In the genomic region with DNA sequence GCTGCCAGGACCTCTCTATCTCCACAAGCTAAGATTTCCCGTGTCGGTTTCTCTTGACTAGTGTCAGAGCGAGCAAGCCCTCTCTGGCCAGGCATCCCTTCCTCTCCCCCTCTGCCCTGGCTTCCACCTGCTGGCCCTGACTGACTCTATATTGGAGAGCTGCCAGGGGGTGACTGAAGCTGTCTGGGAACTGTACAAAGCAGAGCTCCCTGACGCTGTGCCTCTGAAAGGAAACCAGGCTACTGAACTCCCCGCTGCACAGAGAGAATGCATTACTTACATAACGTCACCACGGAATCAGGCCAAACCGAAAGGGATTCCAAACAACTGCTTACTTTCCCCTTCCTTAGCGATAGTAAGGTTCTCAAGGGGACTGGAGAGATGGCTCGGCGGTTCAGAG, we compare ENCODE assay signal across 9 mouse cellular contexts.
DNase-seq lines count a peak whose midpoint lies in the region; ATAC-seq and TF ChIP-seq lines count a peak whose summit lies in the region.
"Had no signal": no experiment of that assay in that cellular context is flagged by ENCODE, and none has a peak within 500 bp of the region (broad histone marks: within the 10 kb centered on the region; RNA-seq: fewer than 3 reads in every experiment).

No protein-coding gene starts in this region.

- H3K9ac ChIP-seq in heart, embryonic 11.5 days (ENCODE audit: low read depth, low read length), result no peak overlapping the region
- H3K9ac ChIP-seq in liver, postnatal 0 days (replicated peaks), result no peak overlapping the region

- no peaks in the 10 kb centered on the region for H3K4me1 ChIP-seq in cortical plate, adult 2 months (ENCODE audit: control insufficient read depth, insufficient read depth, low read length)
- H3K4me1 ChIP-seq in heart, embryonic 11.5 days (ENCODE audit: control insufficient read depth, insufficient read depth, low read length), result peaks cover 17% of the 10 kb centered on the region
- H3K4me1 ChIP-seq in liver, postnatal 0 days (ENCODE audit: insufficient read depth), result no peaks in the 10 kb centered on the region

- WGBS in heart, embryonic 11.5 days (ENCODE audit: insufficient replicate concordance), result 54% methylated on average over 11 of the region's 11 CpGs
- 66% methylated on average over 11 of the region's 11 CpGs for WGBS in liver, postnatal 0 days (ENCODE audit: insufficient replicate concordance)

- H3K4me3 ChIP-seq in cortical plate, adult 2 months (ENCODE audit: insufficient read depth, low read length), result no peak overlapping the region
- no peak overlapping the region for H3K4me3 ChIP-seq in heart, embryonic 11.5 days (ENCODE audit: low read depth, low read length)
- no peak overlapping the region for H3K4me3 ChIP-seq in liver, postnatal 0 days (ENCODE audit: low read depth, low read length)

- ATAC-seq in heart, embryonic 11.5 days (replicated peaks; ENCODE audit: insufficient number of reproducible peaks, low FRiP score, low TSS enrichment), result peak; percentile 69; the same call in 1 of the 2 replicates
- ATAC-seq in liver, postnatal 0 days, result no peak
- ATAC-seq in erythroid progenitor cell, adult 5-6 weeks (replicated peaks; ENCODE audit: low FRiP score, poor library complexity, severe bottlenecking), result no peak
- ATAC-seq: Patski had no signal

- no peak for TF ChIP-seq CTCF in cortical plate, adult 2 months (IDR thresholded peaks at IDR 0.05; ENCODE audit: extremely low read depth, insufficient read depth, low read length)
- TF ChIP-seq CTCF in liver, postnatal 0 days (IDR thresholded peaks at IDR 0.05; ENCODE audit: low read depth), result no peak

- H3K4me2 ChIP-seq in heart, embryonic 11.5 days, result peak overlapping the region; percentile 36
- H3K4me2 ChIP-seq in liver, postnatal 0 days (ENCODE audit: low read depth, low read length), result no peak overlapping the region

- peak overlapping the region; percentile 9; the same call in 1 of the 2 replicates for H3K27ac ChIP-seq in cortical plate, adult 2 months (ENCODE audit: insufficient read depth, low read length)
- H3K27ac ChIP-seq in heart, embryonic 11.5 days (ENCODE audit: low read depth, low read length), result peak overlapping the region; percentile 60
- H3K27ac ChIP-seq in liver, postnatal 0 days (ENCODE audit: low read depth), result no peak overlapping the region

- TF ChIP-seq POLR2A in cortical plate, adult 2 months (IDR thresholded peaks at IDR 0.05; ENCODE audit: extremely low read depth, insufficient read depth, low read length), result no peak

- H3K9me3 ChIP-seq in heart, embryonic 11.5 days (replicated peaks; ENCODE audit: control insufficient read depth, low read length), result peaks cover 7% of the 10 kb centered on the region
- no peaks in the 10 kb centered on the region for H3K9me3 ChIP-seq in liver, postnatal 0 days (ENCODE audit: low read length)

- no peaks in the 10 kb centered on the region for H3K36me3 ChIP-seq in heart, embryonic 11.5 days (ENCODE audit: control insufficient read depth, insufficient read depth, low read length)
- no peaks in the 10 kb centered on the region for H3K36me3 ChIP-seq in liver, postnatal 0 days (replicated peaks; ENCODE audit: insufficient read depth, low read length)

- DNase-seq in thymus, postnatal 14 days, result peak; percentile 43
- no peak for DNase-seq in thymus, postnatal 25 days
- peak; percentile 53 for DNase-seq in kidney, adult 11 months
- DNase-seq in liver, postnatal 0 days, result peak; percentile 20
- DNase-seq in ovary, postnatal 36 days (ENCODE audit: low spot score), result peak; percentile 22

- H3K27me3 ChIP-seq in heart, embryonic 11.5 days (ENCODE audit: control insufficient read depth, insufficient read depth, low read length), result no peaks in the 10 kb centered on the region
- no peaks in the 10 kb centered on the region for H3K27me3 ChIP-seq in liver, postnatal 0 days (ENCODE audit: insufficient read depth, low read length)
- H3K27me3 ChIP-seq: Patski had no signal

- TF ChIP-seq EP300 in liver, postnatal 0 days (IDR thresholded peaks at IDR 0.05; ENCODE audit: low read depth), result no peak
